Mouse (Mus musculus) heart, embryonic 11.5 days (tissue): ENCODE measurements around the gene Card11. TPM values are rescaled to one million over a fixed set of nuclear protein-coding genes. Genes with fewer than 3 reads are reported as not detected.

Source experiments
- ATAC-seq: fragments of 200-750 bp; cut with Nextera tagmentation; replicated peaks from 2 replicates; pipeline ENCODE4 v1.8.0; 2017; ENCODE audit warnings: moderate library complexity; ENCODE audit not compliant: insufficient number of reproducible peaks, low FRiP score, low TSS enrichment
- H3K27ac ChIP-seq: fragments of 300-500 bp; sonication (generic); 2 replicates; pipeline ENCODE4 v1.5.1; 2014; ENCODE audit warnings: mild to moderate bottlenecking, low read depth, low read length
- H3K27me3 ChIP-seq: fragments of 300-500 bp; sonication (generic); 2 replicates; pipeline ENCODE4 v1.6.1; 2014; ENCODE audit warnings: mild to moderate bottlenecking, low read length, mixed read lengths; ENCODE audit not compliant: control insufficient read depth, insufficient read depth
- H3K36me3 ChIP-seq: fragments of 300-500 bp; sonication (generic); 2 replicates; pipeline ENCODE4 v1.6.1; 2014; ENCODE audit warnings: mild to moderate bottlenecking, low read length, moderate library complexity, mixed read lengths; ENCODE audit not compliant: control insufficient read depth, insufficient read depth
- H3K4me1 ChIP-seq: fragments of 300-500 bp; sonication (generic); 2 replicates; pipeline ENCODE4 v1.6.1; 2014; ENCODE audit warnings: low read length; ENCODE audit not compliant: control insufficient read depth, insufficient read depth
- H3K4me2 ChIP-seq: fragments of 300-500 bp; sonication (generic); 2 replicates; pipeline ENCODE4 v1.6.1; 2014; ENCODE audit warnings: mild to moderate bottlenecking, moderate library complexity
- H3K4me3 ChIP-seq: fragments of 300-500 bp; sonication (generic); 2 replicates; pipeline ENCODE4 v1.5.1; 2014; ENCODE audit warnings: low read depth, low read length
- H3K9ac ChIP-seq: fragments of 300-500 bp; sonication (generic); 2 replicates; pipeline ENCODE4 v1.6.1; 2014; ENCODE audit warnings: mild to moderate bottlenecking, low read depth, low read length, moderate library complexity
- H3K9me3 ChIP-seq: fragments of 300-500 bp; sonication (generic); replicated peaks from 2 replicates; pipeline ENCODE4 v1.6.1; 2016; ENCODE audit warnings: low read length; ENCODE audit not compliant: control insufficient read depth
- WGBS: fragments of 180-500 bp; shearing (Covaris S2); extraction: QIAGEN DNeasy Blood & Tissue Kit; methylation state at CpG from one replicate; pipeline ENCODE4 v1.1.7; 2014; ENCODE audit not compliant: insufficient replicate concordance; 5-methylcytosine and 5-hydroxymethylcytosine counted together
- polyA plus RNA-seq: library from polyadenylated mRNA; unstranded; fragments of >200 nt; fragmentation: Nextera tagmentation; extraction: Ambion mirVana; gene quantifications from 2 replicates; pipeline ENCODE4 v1.2.1, GENCODE M21; 2014

Card11 gene
- polyA plus RNA-seq, 1 experiment from 2014 or later, result 0.06 TPM

GRCm38 (mm10) chr5:140857432-140858154 is 142.8 kb downstream of the Card11 start:
- H3K4me2 ChIP-seq, result no peak overlapping the region
- no peak overlapping the region for H3K9ac ChIP-seq
- no peaks in the 10 kb centered on the region for H3K4me1 ChIP-seq
- no peaks in the 10 kb centered on the region for H3K36me3 ChIP-seq
- no peak for ATAC-seq
- no peaks in the 10 kb centered on the region for H3K9me3 ChIP-seq
- no peaks in the 10 kb centered on the region for H3K27me3 ChIP-seq
- H3K4me3 ChIP-seq, result no peak overlapping the region
- 50% methylated on average over 8 of the region's 8 CpGs for WGBS
- H3K27ac ChIP-seq, result no peak overlapping the region

GRCm38 (mm10) chr5:140855909-140856530 is 144.4 kb downstream of the Card11 start:
- Histone ChIP-seq H3K4me2 (no peak overlapping the region), H3K27me3 (no peaks in the 10 kb centered on the region), H3K4me3 (no peak overlapping the region), H3K4me1 (no peaks in the 10 kb centered on the region), H3K27ac (no peak overlapping the region), H3K9ac (no peak overlapping the region), H3K9me3 (no peaks in the 10 kb centered on the region; the same call in 1 of the 2 replicates), H3K36me3 (no peaks in the 10 kb centered on the region)
- WGBS, result 71% methylated on average over 11 of the region's 11 CpGs
- no peak for ATAC-seq

- no peak overlapping the region for H3K9ac ChIP-seq
- WGBS, result 79% methylated on average over 4 of the region's 4 CpGs
- no peaks in the 10 kb centered on the region; the same call in 1 of the 2 replicates for H3K9me3 ChIP-seq
- no peak for ATAC-seq
- no peaks in the 10 kb centered on the region for H3K27me3 ChIP-seq
- H3K36me3 ChIP-seq, result no peaks in the 10 kb centered on the region
- H3K4me1 ChIP-seq, result no peaks in the 10 kb centered on the region
- no peak overlapping the region for H3K27ac ChIP-seq
- no peak overlapping the region for H3K4me3 ChIP-seq
- H3K4me2 ChIP-seq, result no peak overlapping the region
These were observed 145.7 kb downstream of the Card11 start for GRCm38 (mm10) chr5:140854700-140855099.

GRCm38 (mm10) chr5:140853723-140854122 is 146.7 kb downstream of the Card11 start:
- H3K9ac ChIP-seq, result no peak overlapping the region
- no peaks in the 10 kb centered on the region; the same call in 1 of the 2 replicates for H3K9me3 ChIP-seq
- no peak for ATAC-seq
- H3K36me3 ChIP-seq, result no peaks in the 10 kb centered on the region
- H3K4me3 ChIP-seq, result no peak overlapping the region
- no peaks in the 10 kb centered on the region for H3K4me1 ChIP-seq
- no peak overlapping the region for H3K4me2 ChIP-seq
- H3K27ac ChIP-seq, result no peak overlapping the region
- 61% methylated on average over 5 of the region's 5 CpGs for WGBS
- H3K27me3 ChIP-seq, result no peaks in the 10 kb centered on the region

- Histone ChIP-seq H3K36me3 (no peaks in the 10 kb centered on the region), H3K4me3 (no peak overlapping the region), H3K4me1 (no peaks in the 10 kb centered on the region), H3K27me3 (no peaks in the 10 kb centered on the region), H3K9me3 (no peaks in the 10 kb centered on the region; the same call in 1 of the 2 replicates), H3K4me2 (no peak overlapping the region), H3K9ac (no peak overlapping the region), H3K27ac (no peak overlapping the region)
- WGBS, result 72% methylated on average over 12 of the region's 12 CpGs
- ATAC-seq, result no peak
These were observed 147.9 kb downstream of the Card11 start for GRCm38 (mm10) chr5:140852435-140852996.

- H3K36me3 ChIP-seq, result no peaks in the 10 kb centered on the region
- no peaks in the 10 kb centered on the region for H3K27me3 ChIP-seq
- no peak overlapping the region for H3K27ac ChIP-seq
- H3K9ac ChIP-seq, result no peak overlapping the region
- H3K4me2 ChIP-seq, result no peak overlapping the region
- H3K4me3 ChIP-seq, result no peak overlapping the region
- WGBS, result 11% methylated on average over 5 of the region's 5 CpGs
- ATAC-seq, result no peak
- no peaks in the 10 kb centered on the region for H3K4me1 ChIP-seq
- H3K9me3 ChIP-seq, result no peaks in the 10 kb centered on the region; the same call in 1 of the 2 replicates
These were observed 153.1 kb downstream of the Card11 start for GRCm38 (mm10) chr5:140847300-140847729.

- Histone ChIP-seq H3K27me3 (no peaks in the 10 kb centered on the region), H3K4me2 (no peak overlapping the region), H3K27ac (no peak overlapping the region), H3K4me1 (no peaks in the 10 kb centered on the region), H3K9me3 (no peaks in the 10 kb centered on the region), H3K9ac (no peak overlapping the region), H3K36me3 (no peaks in the 10 kb centered on the region), H3K4me3 (no peak overlapping the region)
- no peak for ATAC-seq
- WGBS, result 66% methylated on average over 4 of the region's 4 CpGs
These were observed 158.4 kb downstream of the Card11 start for GRCm38 (mm10) chr5:140841942-140842341.

- no peaks in the 10 kb centered on the region for H3K36me3 ChIP-seq
- peak overlapping the region; percentile 55 for H3K4me2 ChIP-seq
- peaks cover 26% of the 10 kb centered on the region for H3K4me1 ChIP-seq
- ATAC-seq, result no peak
- 76% methylated on average over 8 of the region's 8 CpGs for WGBS
- no peak overlapping the region for H3K27ac ChIP-seq
- no peaks in the 10 kb centered on the region for H3K27me3 ChIP-seq
- H3K9me3 ChIP-seq, result no peaks in the 10 kb centered on the region
- no peak overlapping the region for H3K9ac ChIP-seq
- H3K4me3 ChIP-seq, result peak overlapping the region; percentile 28
These were observed 169.3 kb downstream of the Card11 start for GRCm38 (mm10) chr5:140831064-140831431.
